Mouse (Mus musculus) hindbrain, postnatal 0 days (tissue): ENCODE results near the gene Ptprm. TPM values are rescaled to one million over a fixed set of nuclear protein-coding genes. Genes with fewer than 3 reads are reported as not detected.

Experiments used
- ATAC-seq: fragments of 200-750 bp; cut with Nextera tagmentation; 2 replicates; pipeline ENCODE4 v1.8.0; 2017; ENCODE audit warnings: mild to moderate bottlenecking, moderate TSS enrichment, moderate library complexity
- DNase-seq: peaks from one replicate; pipeline ENCODE4 v3.0.0-alpha.2; 2015; ENCODE audit warnings: low spot score
- H3K27ac ChIP-seq: fragments of 300-500 bp; sonication (generic); 2 replicates; pipeline ENCODE4 v1.5.1; 2014; ENCODE audit warnings: mild to moderate bottlenecking
- H3K27me3 ChIP-seq: fragments of 300-500 bp; sonication (generic); 2 replicates; pipeline ENCODE4 v1.6.1; 2014; ENCODE audit warnings: low read length, mixed read lengths; ENCODE audit not compliant: insufficient read depth
- H3K36me3 ChIP-seq: fragments of 300-500 bp; sonication (generic); 2 replicates; pipeline ENCODE4 v1.6.1; 2014; ENCODE audit warnings: low read length, mixed read lengths; ENCODE audit not compliant: insufficient read depth
- H3K4me1 ChIP-seq: fragments of 300-500 bp; sonication (generic); 2 replicates; pipeline ENCODE4 v1.6.1; 2014; ENCODE audit warnings: antibody characterized with exemption, low read length, mixed read lengths; ENCODE audit not compliant: insufficient read depth
- H3K4me2 ChIP-seq: fragments of 300-500 bp; sonication (generic); 2 replicates; pipeline ENCODE4 v1.6.1; 2014; ENCODE audit warnings: low read depth, mild to moderate bottlenecking, low read length, moderate library complexity, mixed read lengths
- H3K4me3 ChIP-seq: fragments of 300-500 bp; sonication (generic); 2 replicates; pipeline ENCODE4 v1.5.1; 2014; ENCODE audit warnings: low read length
- H3K9ac ChIP-seq: fragments of 300-500 bp; sonication (generic); replicated peaks from 2 replicates; pipeline ENCODE4 v1.6.1; 2014; ENCODE audit warnings: mild to moderate bottlenecking, low read length, moderate library complexity, mixed read lengths
- H3K9me3 ChIP-seq: fragments of 300-500 bp; sonication (generic); 2 replicates; pipeline ENCODE4 v1.6.1; 2016; ENCODE audit warnings: low read length, mixed read lengths
- CTCF ChIP-seq: IDR thresholded peaks from 2 replicates; pipeline ENCODE4 v1.5.1; 2016; ENCODE audit warnings: antibody characterized with exemption, control low read depth, low read depth
- WGBS: fragments of 180-500 bp; shearing (Covaris S2); extraction: QIAGEN DNeasy Blood & Tissue Kit; methylation state at CpG from one replicate; pipeline ENCODE4 v1.1.7; 2014; 5-methylcytosine and 5-hydroxymethylcytosine counted together
- polyA plus RNA-seq: library from polyadenylated mRNA; unstranded; fragments of >200 nt; fragmentation: Nextera tagmentation; extraction: Ambion mirVana; gene quantifications from 2 replicates; pipeline ENCODE4 v1.2.1, GENCODE M21; 2015
- total RNA-seq: library from RNA; depleted of rRNA; stranded (reverse); fragments of >200 nt; gene quantifications from 2 replicates; pipeline ENCODE4 v1.2.3, GENCODE M21; 2014

Ptprm gene
- total and polyA plus RNA-seq, 2 experiments from 2014 or later, result 19.3 to 52.4 TPM

DNA sequence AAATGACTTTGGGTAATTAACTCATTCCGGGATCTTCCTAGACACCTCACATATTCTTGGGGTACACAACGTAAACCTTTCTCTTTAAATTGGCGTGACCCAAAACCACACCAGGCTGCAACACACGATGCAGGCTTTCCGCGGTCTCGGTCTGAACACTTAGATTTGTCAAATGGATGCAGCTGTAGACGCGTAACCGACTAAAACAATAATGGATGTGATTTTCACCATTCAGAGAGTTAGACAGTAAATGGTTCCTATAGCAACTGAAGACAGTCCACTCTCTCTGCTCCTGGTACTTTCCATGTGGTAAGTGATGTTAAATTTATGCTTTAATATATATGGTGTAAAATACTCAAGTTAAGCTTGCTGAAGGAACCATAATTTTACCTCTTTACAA, 300.1 kb downstream of the Ptprm start:
- Histone ChIP-seq H3K9me3 (no peaks in the 10 kb centered on the region), H3K36me3 (no peaks in the 10 kb centered on the region), H3K27ac (no peak overlapping the region), H3K27me3 (no peaks in the 10 kb centered on the region), H3K4me1 (peaks cover 8% of the 10 kb centered on the region; the same call in 1 of the 2 replicates), H3K4me3 (no peak overlapping the region), H3K9ac (no peak overlapping the region), H3K4me2 (no peak overlapping the region)
- no peak for TF ChIP-seq CTCF
- DNase-seq (no peak), ATAC-seq (no peak)
- WGBS, result 62% methylated on average over 10 of the region's 10 CpGs

DNA sequence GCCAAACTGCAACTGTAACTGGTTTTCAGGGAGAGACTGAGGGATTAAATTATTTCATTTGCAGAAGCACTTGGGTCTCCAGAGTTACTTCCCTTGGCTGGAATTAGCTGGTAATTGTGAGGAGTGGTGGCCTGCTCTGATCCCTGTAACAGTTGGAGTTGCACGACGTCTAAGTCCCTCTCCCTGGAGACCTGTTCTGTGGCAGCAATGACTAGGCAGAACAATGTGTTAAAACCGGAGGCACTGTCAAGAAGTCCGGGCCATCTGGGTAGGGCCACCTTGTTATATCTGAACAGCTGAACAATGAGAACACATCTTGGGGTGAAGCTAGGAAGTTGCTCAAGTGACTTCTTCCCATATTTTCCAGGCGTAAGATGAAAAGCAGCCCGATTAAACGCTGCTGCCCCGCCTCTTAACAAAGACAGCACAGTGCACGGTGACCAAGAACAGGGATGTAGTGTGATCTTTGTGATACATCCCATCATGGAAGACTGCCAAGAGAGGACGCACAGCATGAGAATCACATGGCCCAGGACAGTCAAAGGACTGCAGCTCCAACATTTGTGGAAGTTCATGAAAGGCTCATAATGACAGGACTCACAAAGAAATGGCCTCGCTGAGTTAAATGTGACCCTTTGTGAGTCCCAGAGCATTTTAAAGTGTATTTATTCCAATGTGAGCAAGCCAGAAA, 301.5 kb downstream of the Ptprm start:
- Histone ChIP-seq H3K36me3 (no peaks in the 10 kb centered on the region), H3K27me3 (no peaks in the 10 kb centered on the region), H3K4me2 (no peak overlapping the region), H3K27ac (peak overlapping the region; percentile 32; the same call in 1 of the 2 replicates), H3K9ac (no peak overlapping the region), H3K9me3 (no peaks in the 10 kb centered on the region), H3K4me1 (peaks cover 8% of the 10 kb centered on the region; the same call in 1 of the 2 replicates), H3K4me3 (no peak overlapping the region)
- DNase-seq, result peak; percentile 68
- ATAC-seq, result peak; percentile 89
- TF ChIP-seq CTCF, result no peak
- 33% methylated on average over 11 of the region's 11 CpGs for WGBS

DNA sequence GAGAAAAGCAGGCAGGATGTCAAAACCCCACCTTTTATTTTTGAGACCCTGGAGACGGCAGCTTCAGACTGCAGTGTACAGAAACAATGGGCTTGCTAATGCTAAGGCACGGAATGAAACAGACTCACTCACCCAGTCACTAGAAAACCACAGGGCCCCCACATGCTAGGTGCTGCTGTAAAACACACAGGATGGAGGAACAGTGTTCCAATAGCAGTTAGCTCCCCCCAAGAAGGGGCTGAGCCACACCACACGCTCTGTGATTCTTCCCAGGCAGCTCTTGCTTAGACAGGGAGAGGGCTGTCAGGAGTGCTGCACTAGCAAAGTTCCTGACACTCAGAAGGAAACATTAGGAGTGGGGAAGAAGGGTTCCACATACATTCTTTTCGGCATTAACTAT, 306.6 kb downstream of the Ptprm start:
- Histone ChIP-seq H3K36me3 (no peaks in the 10 kb centered on the region), H3K27ac (peak overlapping the region; percentile 54; the same call in 1 of the 2 replicates), H3K9ac (peak overlapping the region; percentile 45), H3K4me1 (0 out of 2 replicates have a peak, but pooled peaks cover 8% of the 10 kb centered on the region), H3K4me2 (peak overlapping the region; percentile 47), H3K27me3 (no peaks in the 10 kb centered on the region), H3K4me3 (peak overlapping the region; percentile 29), H3K9me3 (no peaks in the 10 kb centered on the region)
- TF ChIP-seq CTCF, result no peak
- 0 out of 2 replicates have a peak, but pooled peaks have one; percentile 63 for ATAC-seq
- WGBS, result 32% methylated on average over 4 of the region's 4 CpGs
- DNase-seq, result peak; percentile 54

DNA sequence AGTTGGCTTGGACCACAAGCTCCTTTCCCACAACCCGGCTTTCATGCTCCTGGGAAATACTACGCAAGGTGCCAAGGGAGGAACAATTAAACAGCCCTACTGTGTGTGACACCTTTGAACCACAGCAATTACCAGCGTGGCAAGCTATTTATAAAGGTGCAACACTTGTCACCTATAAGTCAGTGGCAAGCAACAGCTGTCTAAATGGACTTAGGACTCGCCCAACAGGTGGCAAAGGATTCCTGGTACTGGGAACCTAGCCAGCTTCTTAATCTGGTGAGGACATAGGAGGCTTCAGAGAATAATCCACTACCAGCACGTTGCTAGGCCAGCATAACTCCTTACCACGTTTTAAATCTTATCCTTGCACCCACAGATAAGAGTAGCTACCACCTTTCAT, 315.7 kb downstream of the Ptprm start:
- Histone ChIP-seq H3K9ac (no peak overlapping the region), H3K9me3 (no peaks in the 10 kb centered on the region), H3K4me2 (no peak overlapping the region), H3K27me3 (no peaks in the 10 kb centered on the region), H3K4me3 (no peak overlapping the region), H3K4me1 (no peaks in the 10 kb centered on the region), H3K36me3 (no peaks in the 10 kb centered on the region), H3K27ac (no peak overlapping the region)
- WGBS, result 74% methylated on average over 6 of the region's 6 CpGs
- ATAC-seq, result no peak
- no peak for TF ChIP-seq CTCF
- DNase-seq, result no peak

DNA sequence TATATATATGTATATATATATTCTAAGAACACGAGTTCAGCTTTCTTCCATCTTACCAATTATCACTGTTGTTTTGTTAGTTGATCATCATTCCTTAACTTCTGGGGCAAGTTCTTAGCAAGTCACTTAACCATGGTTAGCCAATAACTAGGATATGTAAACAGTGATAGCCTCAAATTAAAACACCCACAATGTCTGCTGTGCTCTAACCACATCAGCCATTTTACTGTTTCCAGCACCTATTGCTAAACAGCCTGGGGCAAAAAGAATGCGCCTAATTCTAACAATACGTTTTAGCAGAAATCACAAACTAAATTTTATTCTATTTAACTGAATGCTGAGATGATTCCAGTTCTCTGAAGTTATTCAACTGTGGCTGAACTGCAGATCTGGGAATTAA, 320.7 kb downstream of the Ptprm start:
- H3K4me1 ChIP-seq, result no peaks in the 10 kb centered on the region
- H3K9me3 ChIP-seq, result no peaks in the 10 kb centered on the region
- DNase-seq, result no peak
- no peak overlapping the region for H3K4me2 ChIP-seq
- H3K9ac ChIP-seq, result no peak overlapping the region
- WGBS, result 85% methylated on average over 3 of the region's 3 CpGs
- no peak for ATAC-seq
- H3K36me3 ChIP-seq, result no peaks in the 10 kb centered on the region
- H3K27me3 ChIP-seq, result no peaks in the 10 kb centered on the region
- no peak for TF ChIP-seq CTCF
- H3K4me3 ChIP-seq, result no peak overlapping the region
- no peak overlapping the region for H3K27ac ChIP-seq

DNA sequence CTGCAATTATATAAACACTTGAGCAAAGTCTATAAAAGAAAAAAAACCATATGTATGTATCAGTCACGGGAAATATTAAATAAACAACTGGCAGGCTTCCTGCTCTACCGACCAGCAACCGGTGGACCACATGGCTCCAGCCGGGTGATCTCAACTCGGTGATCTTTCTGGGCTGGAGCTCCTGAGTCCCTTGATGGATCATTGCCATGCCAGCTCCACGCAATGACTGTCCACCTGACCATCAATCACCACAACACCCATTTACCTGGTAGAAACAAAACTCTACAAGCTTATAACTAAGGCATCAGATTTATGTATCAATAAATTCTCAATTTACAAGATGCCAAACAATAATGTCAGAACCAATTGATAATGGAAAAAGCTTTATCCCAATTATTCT, 322.2 kb downstream of the Ptprm start:
- H3K36me3 ChIP-seq, result no peaks in the 10 kb centered on the region
- no peaks in the 10 kb centered on the region for H3K4me1 ChIP-seq
- WGBS, result 82% methylated on average over 6 of the region's 6 CpGs
- no peak overlapping the region for H3K9ac ChIP-seq
- H3K27ac ChIP-seq, result no peak overlapping the region
- no peak overlapping the region for H3K4me2 ChIP-seq
- H3K27me3 ChIP-seq, result no peaks in the 10 kb centered on the region
- H3K4me3 ChIP-seq, result no peak overlapping the region
- ATAC-seq, result no peak
- TF ChIP-seq CTCF, result no peak
- no peak for DNase-seq
- no peaks in the 10 kb centered on the region for H3K9me3 ChIP-seq

DNA sequence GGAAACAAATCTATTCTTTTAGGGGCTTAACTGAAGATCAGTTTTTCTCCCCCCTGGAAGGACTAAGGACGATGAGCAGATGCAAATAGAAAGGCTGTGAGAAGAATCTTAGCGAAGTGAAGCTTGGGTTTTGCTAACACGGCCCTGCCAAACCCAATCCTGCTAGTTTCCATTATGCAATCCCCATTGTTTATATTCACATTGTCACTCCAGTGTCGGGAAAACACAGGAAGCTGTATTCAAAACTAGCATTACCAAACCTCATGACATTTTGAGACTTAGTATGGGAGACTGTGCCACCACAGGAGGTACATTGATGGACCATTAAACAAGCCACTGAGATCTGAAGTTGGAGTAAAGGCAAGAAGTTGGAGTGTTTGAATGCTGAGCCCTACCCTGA, 322.9 kb downstream of the Ptprm start:
- H3K4me2 ChIP-seq, result no peak overlapping the region
- 61% methylated on average over 4 of the region's 4 CpGs for WGBS
- H3K9ac ChIP-seq, result no peak overlapping the region
- ATAC-seq (no peak), DNase-seq (no peak)
- H3K27ac ChIP-seq, result no peak overlapping the region
- no peak overlapping the region for H3K4me3 ChIP-seq
- no peak for TF ChIP-seq CTCF
- H3K9me3 ChIP-seq, result no peaks in the 10 kb centered on the region
- H3K4me1 ChIP-seq, result no peaks in the 10 kb centered on the region
- H3K27me3 ChIP-seq, result no peaks in the 10 kb centered on the region
- H3K36me3 ChIP-seq, result no peaks in the 10 kb centered on the region
